Mouse (Mus musculus) forebrain, embryonic 10.5 days (tissue): ENCODE data around the gene Sema4d. TPM values are rescaled to one million over a fixed set of nuclear protein-coding genes. Genes with fewer than 3 reads are reported as not detected.

Experiments
- DNase-seq: peaks from one replicate; pipeline ENCODE4 v3.0.0-alpha.2; 2017; ENCODE audit warnings: low spot score; ENCODE audit errors: extremely low spot score
- H3K27ac ChIP-seq: fragments of 300-500 bp; sonication (generic); 2 replicates; pipeline ENCODE4 v1.5.1; 2016; ENCODE audit warnings: mild to moderate bottlenecking
- H3K27me3 ChIP-seq: fragments of 300-500 bp; sonication (generic); 2 replicates; pipeline ENCODE4 v1.6.1; 2016; ENCODE audit warnings: mild to moderate bottlenecking; ENCODE audit not compliant: poor library complexity, severe bottlenecking
- H3K36me3 ChIP-seq: fragments of 300-500 bp; sonication (generic); replicated peaks from 2 replicates; pipeline ENCODE4 v1.6.1; 2016; ENCODE audit warnings: mild to moderate bottlenecking, moderate library complexity
- H3K4me1 ChIP-seq: fragments of 300-500 bp; sonication (generic); 2 replicates; pipeline ENCODE4 v1.6.1; 2016
- H3K4me3 ChIP-seq: fragments of 300-500 bp; sonication (generic); 2 replicates; pipeline ENCODE4 v1.5.1; 2016; ENCODE audit warnings: mild to moderate bottlenecking, moderate library complexity
- H3K9me3 ChIP-seq: fragments of 300-500 bp; sonication (generic); 2 replicates; pipeline ENCODE4 v1.6.1; 2016; ENCODE audit warnings: mild to moderate bottlenecking, moderate library complexity
- WGBS: fragments of 180-500 bp; shearing (Covaris S2); methylation state at CpG from one replicate; pipeline ENCODE4 v1.1.7; 2016; 5-methylcytosine and 5-hydroxymethylcytosine counted together
- polyA plus RNA-seq: library from polyadenylated mRNA; unstranded; fragments of >200 nt; fragmentation: Nextera tagmentation; extraction: Ambion mirVana; gene quantifications from 2 replicates; pipeline ENCODE4 v1.2.1, GENCODE M21; 2016

Gene Sema4d
- polyA plus RNA-seq, 1 experiment from 2014 or later, result 8.4 TPM

DNA sequence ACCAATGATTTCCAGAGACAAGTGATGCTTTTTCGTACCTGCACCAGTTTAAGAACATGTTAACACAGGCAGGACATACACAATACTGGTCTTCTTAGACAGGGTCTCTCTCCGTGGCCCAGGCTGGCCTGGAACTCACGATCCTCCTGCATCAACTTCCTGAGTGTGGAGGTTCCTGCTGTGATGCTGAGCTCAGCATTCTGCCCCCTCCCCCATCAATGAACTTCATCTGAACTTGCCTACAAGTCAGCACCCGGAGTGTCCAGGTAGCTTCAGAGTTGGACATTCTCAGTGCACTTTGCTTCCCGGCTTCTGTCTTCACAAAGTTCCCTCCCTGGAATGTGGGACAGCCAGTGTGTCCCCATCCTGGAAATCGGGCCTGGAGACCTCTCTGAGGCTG, 69.0 kb downstream of the Sema4d start:
- Histone ChIP-seq H3K9me3 (no peaks in the 10 kb centered on the region), H3K27ac (no peak overlapping the region), H3K36me3 (0 out of 2 replicates have a peak, but pooled peaks cover 4% of the 10 kb centered on the region), H3K4me1 (peaks cover 29% of the 10 kb centered on the region), H3K27me3 (no peaks in the 10 kb centered on the region), H3K4me3 (no peak overlapping the region)
- WGBS, result 88% methylated on average over 6 of the region's 6 CpGs
- DNase-seq, result no peak

DNA sequence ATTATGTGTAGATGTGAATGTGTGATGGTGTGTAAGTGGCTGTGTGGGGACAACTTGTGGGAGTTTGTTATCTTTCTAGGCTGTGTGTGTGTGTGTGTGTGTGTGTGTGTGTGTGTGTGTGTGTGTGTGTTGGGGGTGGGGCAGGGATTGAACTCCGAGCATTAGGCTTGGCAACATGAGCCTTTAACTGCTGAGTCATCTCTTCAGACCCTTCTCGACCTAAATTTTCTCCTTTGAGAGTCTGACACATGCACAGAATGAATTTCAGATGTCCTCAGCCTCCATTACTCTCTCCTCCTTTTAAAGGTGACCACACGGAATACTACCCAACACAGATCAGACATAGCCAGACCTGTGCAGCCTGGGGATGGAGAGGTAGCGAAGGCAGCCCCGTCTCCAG, 70.4 kb downstream of the Sema4d start:
- Histone ChIP-seq H3K27me3 (no peaks in the 10 kb centered on the region), H3K4me1 (peaks cover 14% of the 10 kb centered on the region), H3K4me3 (no peak overlapping the region), H3K27ac (no peak overlapping the region), H3K9me3 (no peaks in the 10 kb centered on the region), H3K36me3 (peaks cover 15% of the 10 kb centered on the region)
- DNase-seq, result no peak
- WGBS, result 83% methylated on average over 5 of the region's 5 CpGs

DNA sequence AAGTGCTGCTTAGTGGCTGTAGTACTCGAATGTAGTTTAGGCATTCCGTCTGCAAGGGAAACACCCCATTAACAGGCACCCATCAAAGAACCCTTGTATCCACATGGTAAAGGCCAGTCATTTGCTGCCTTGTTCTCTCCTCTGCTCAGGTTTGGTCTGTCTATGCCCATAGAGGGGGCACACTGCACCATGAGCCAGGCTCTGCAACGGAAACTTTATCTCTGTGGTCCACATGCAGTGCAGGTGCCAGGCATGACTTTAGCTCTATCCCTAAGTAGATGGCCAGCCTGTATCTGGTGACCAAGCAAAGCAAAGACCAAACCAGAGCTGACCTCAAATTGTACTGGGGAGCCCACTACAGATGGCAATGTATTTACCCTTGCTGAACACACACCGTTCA, 73.0 kb downstream of the Sema4d start:
- 95% methylated on average over 4 of the region's 4 CpGs for WGBS
- H3K4me3 ChIP-seq, result no peak overlapping the region
- DNase-seq, result no peak
- peaks cover 17% of the 10 kb centered on the region for H3K36me3 ChIP-seq
- peaks cover 2% of the 10 kb centered on the region; the same call in 1 of the 2 replicates for H3K4me1 ChIP-seq
- H3K27ac ChIP-seq, result no peak overlapping the region
- H3K9me3 ChIP-seq, result no peaks in the 10 kb centered on the region
- H3K27me3 ChIP-seq, result no peaks in the 10 kb centered on the region

DNA sequence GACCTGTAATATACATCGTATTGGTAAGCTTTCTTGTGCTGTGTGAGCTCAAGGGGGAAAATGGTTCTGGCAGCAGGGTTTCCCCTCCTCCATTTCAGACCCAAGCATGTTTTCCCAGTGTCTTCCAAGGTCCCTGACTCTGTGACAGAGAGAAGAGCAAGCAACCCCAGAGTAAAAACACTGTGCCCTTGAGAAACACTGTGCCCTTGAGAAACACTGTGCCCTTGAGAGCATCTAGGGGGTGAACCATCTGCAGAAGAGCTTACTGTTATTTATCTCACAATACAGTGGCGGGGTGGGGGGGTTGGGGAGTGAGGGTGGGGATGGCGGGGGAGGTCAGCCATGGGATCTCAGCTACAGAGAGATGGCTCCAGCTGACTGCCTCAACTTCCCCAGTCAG, 74.3 kb downstream of the Sema4d start:
- DNase-seq, result no peak
- Histone ChIP-seq H3K36me3 (peaks cover 20% of the 10 kb centered on the region), H3K9me3 (no peaks in the 10 kb centered on the region), H3K27me3 (no peaks in the 10 kb centered on the region), H3K4me3 (no peak overlapping the region), H3K4me1 (no peaks in the 10 kb centered on the region), H3K27ac (no peak overlapping the region)
- WGBS, result 94% methylated on average over 3 of the region's 3 CpGs

DNA sequence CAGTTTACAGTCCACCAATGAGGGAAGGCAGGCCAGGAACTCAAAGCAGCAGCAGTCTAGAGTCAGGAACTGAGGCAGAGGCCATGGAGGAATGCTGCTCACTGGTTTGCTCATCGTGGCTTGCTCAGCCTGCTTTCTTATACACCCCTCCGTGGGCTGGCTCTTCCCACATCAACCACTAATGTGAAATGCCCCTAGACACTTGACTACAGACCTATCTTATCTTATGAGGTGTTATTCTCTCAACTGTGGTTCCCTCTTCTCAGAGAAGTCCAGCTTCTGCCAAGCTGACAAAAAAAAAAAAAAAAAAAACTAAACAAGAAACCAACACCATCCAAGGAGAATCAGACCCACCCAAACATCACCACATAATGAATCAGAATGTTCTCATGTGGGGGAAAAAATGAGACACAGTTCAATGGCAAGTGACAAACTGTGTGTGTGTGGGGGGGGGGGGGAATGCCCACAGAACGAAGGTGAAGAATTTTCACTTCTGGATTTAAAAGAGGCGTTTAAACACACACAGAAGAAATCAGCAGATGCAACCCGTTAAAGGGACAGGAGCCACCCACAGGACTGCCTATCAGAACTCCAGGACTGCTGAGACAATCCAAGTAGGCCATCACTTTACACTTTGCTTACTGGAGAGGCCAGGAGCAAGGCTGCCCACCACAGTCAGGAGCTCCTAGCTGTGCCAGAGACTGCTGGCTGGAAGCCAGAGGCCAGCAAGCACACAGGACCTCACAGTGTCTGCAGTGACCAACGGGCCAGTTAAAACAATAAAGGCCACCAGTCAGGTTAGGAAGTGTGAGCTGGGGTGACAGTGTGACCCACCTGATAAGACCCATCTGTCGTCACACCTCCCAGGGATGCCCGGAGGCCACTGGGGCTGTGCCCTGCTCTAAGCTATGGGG, 76.9 kb downstream of the Sema4d start:
- H3K4me1 ChIP-seq, result no peaks in the 10 kb centered on the region
- peaks cover 22% of the 10 kb centered on the region for H3K36me3 ChIP-seq
- no peak overlapping the region for H3K4me3 ChIP-seq
- no peaks in the 10 kb centered on the region for H3K9me3 ChIP-seq
- H3K27ac ChIP-seq, result no peak overlapping the region
- H3K27me3 ChIP-seq, result no peaks in the 10 kb centered on the region
- DNase-seq, result no peak
- 87% methylated on average over 8 of the region's 8 CpGs for WGBS

DNA sequence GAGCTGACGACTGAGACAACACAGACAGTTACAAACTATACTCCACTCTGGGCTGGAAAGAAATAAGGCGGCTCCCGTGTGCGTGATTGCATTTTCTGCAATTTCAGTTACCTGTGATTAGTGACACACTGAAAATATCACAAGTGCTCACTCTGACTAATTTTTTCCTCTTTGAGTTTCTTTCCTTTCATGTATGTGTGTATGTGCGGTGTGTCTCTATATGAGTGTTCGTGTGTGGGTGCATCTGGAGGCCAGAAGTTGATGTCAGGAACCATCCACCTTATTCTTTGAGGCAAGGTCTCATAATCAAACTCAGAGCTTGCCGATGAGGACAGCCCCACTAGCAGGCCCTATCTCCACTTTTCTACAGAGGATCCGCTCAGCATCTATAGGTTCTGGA, 81.5 kb downstream of the Sema4d start:
- DNase-seq, result no peak
- WGBS, result 96% methylated on average over 8 of the region's 8 CpGs
- Histone ChIP-seq H3K4me3 (no peak overlapping the region), H3K27ac (no peak overlapping the region), H3K9me3 (no peaks in the 10 kb centered on the region), H3K27me3 (no peaks in the 10 kb centered on the region), H3K36me3 (peaks cover 24% of the 10 kb centered on the region), H3K4me1 (no peaks in the 10 kb centered on the region)

DNA sequence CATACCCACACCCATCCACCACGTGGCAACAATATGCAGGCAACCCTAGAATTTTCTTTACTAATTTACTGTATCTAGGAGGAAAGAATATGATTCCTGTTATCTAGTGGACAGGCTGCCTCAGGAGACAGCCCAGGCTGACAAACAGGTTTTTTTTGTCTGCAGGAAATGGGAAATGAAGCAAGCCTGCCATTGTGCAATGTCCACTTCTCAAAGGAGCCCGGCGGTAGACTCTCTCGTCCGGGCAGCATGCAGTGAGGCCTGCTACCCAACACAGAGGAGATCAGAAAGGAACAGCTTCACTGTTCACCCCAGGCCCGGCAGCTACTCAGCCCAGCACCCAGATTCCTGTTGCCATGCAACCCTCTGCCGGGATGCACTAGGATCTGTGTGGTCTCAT, 82.8 kb downstream of the Sema4d start:
- WGBS, result 87% methylated on average over 7 of the region's 7 CpGs
- Histone ChIP-seq H3K4me1 (no peaks in the 10 kb centered on the region), H3K4me3 (no peak overlapping the region), H3K9me3 (no peaks in the 10 kb centered on the region), H3K27ac (no peak overlapping the region), H3K27me3 (no peaks in the 10 kb centered on the region), H3K36me3 (peaks cover 24% of the 10 kb centered on the region)
- DNase-seq, result no peak

DNA sequence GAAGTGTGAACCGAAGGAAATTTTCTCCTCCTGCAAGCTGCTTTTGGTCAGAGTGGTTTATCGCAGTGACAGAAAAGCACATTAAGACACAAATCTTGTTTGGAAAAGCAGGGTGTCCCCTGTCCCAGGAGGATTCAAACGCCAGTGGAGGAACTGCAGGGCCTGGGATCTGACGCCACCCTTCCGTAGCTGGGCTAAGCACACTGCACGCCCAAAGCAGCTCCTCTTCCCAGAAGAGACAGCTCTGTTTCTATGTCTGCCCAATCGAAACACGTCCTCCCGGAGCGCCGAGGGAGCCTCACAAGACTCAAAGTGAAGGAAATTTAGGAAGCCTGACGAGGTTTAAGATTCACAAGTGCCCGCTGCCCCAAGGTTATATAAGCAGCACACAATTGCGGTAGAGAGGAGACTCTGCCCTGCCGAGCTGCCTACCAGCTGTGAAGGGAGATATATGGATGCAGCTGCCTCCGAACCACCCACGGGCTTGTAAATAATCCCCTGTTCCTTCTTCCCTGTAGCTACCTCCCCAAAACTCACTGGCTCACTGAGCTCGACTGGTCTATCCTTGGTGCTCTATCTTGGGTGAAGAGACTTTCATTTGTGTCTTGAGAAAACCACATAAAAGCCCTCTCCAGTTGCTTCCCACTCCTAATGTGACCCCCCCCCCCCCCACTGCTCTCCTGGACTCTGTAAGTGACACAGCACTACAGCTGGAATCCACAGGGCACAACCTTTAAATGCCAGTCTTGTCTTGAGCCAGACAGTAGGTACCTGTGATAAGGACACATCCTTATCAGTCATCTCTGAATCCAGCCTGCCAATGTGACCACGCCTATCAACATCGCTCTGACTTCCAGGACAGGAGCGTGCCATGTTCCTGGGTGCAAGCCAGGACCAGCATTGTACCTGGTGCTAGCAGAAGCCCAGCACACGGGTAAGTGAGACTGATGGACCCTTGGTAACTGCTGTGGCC, 87.4 kb downstream of the Sema4d start:
- Histone ChIP-seq H3K4me1 (no peaks in the 10 kb centered on the region), H3K27ac (no peak overlapping the region), H3K36me3 (peaks cover 36% of the 10 kb centered on the region), H3K4me3 (no peak overlapping the region), H3K27me3 (no peaks in the 10 kb centered on the region), H3K9me3 (no peaks in the 10 kb centered on the region)
- 83% methylated on average over 22 of the region's 22 CpGs for WGBS
- DNase-seq, result no peak

DNA sequence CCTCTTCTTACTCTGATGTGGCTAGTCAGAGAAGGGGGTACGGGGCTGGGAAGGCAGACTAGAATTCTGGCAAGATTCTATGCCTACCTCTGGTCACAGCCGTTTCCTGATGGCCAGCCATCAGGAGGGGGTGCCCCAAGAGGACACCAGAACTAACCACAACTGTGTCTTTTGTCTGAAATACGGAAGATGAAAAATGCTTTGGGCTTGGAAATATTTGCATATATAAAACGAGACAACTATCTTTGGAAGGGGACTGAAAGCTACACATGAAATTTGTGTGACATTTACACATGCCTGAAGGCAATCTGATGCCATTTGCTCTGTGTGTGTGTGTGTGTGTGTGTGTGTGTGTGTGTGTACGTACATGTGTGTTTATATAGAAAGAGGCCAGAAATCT, 89.7 kb downstream of the Sema4d start:
- WGBS, result 92% methylated on average over 5 of the region's 5 CpGs
- peaks cover 27% of the 10 kb centered on the region for H3K36me3 ChIP-seq

DNA sequence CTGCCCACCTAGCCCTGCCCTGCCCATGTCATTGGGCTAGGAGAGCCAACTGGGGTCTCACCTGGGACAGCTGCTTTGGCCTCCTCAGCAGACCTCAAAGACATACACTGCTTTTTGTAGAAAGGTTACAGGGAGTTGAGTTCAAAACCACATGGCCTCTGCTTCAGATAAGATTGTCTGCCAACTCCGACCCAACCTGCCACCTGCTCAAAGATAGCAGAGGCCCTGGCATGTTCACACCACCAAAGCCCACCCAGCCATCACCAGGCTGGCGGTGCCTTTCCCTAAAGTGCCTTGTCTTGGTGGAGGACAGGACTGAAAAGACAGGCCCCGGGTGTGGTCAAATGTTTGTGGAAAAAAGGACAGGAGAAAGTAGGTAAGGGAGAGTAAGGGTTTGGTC, 95.2 kb downstream of the Sema4d start:
- DNase-seq, result no peak
- Histone ChIP-seq H3K9me3 (no peaks in the 10 kb centered on the region), H3K4me3 (no peak overlapping the region), H3K4me1 (no peaks in the 10 kb centered on the region), H3K27me3 (no peaks in the 10 kb centered on the region), H3K27ac (no peak overlapping the region), H3K36me3 (peaks cover 22% of the 10 kb centered on the region)
- WGBS, result 89% methylated on average over 3 of the region's 3 CpGs

More for the DNA sequence above, 89.7 kb downstream of the Sema4d start:
- Histone ChIP-seq H3K9me3 (no peaks in the 10 kb centered on the region), H3K27ac (no peak overlapping the region), H3K27me3 (no peaks in the 10 kb centered on the region), H3K4me3 (no peak overlapping the region), H3K4me1 (no peaks in the 10 kb centered on the region)
- DNase-seq, result no peak

DNA sequence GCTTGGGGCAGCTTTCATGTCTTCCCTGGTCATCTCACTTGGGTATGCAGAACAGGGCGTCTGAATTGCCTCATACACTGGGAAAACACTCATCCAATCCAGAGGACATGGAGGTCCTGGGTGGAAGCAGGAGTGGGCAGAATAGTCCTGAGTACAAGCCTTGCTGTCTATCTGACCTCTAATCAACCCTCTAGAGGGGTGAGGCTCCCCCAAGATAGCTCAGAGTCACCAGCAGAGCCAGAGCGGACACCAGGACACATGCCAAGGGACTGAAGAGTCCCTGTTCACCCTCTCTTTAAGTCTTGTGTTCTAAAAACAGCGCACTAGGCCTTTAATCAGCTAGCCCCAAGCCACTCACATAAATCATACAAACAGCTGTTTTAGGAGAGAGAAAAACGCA, 95.7 kb downstream of the Sema4d start:
- 79% methylated on average over 4 of the region's 4 CpGs for WGBS
- DNase-seq, result no peak
- Histone ChIP-seq H3K4me3 (no peak overlapping the region), H3K4me1 (no peaks in the 10 kb centered on the region), H3K27me3 (no peaks in the 10 kb centered on the region), H3K9me3 (no peaks in the 10 kb centered on the region), H3K36me3 (peaks cover 18% of the 10 kb centered on the region), H3K27ac (no peak overlapping the region)

DNA sequence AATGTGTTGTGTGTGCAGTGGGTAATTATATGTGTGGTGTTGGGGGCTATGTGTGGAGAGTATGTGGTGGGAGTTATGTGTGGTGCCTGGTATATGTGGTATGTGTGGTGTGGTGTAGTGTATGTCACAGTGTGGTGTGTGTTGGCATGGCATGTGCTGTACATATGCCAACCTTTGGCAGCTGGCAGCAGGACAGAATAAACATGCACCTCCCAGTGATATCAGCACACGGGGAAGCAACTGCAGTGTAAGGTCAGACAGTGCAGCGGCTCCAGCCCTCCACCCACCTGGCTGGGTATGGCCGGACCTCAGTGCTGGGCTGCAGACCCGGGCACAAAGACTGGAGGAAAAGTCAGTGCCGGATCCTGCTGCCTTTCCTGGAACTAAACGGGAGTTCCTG, 96.1 kb downstream of the Sema4d start:
- H3K27ac ChIP-seq, result no peak overlapping the region
- WGBS, result 88% methylated on average over 6 of the region's 6 CpGs
- H3K4me3 ChIP-seq, result no peak overlapping the region

DNA sequence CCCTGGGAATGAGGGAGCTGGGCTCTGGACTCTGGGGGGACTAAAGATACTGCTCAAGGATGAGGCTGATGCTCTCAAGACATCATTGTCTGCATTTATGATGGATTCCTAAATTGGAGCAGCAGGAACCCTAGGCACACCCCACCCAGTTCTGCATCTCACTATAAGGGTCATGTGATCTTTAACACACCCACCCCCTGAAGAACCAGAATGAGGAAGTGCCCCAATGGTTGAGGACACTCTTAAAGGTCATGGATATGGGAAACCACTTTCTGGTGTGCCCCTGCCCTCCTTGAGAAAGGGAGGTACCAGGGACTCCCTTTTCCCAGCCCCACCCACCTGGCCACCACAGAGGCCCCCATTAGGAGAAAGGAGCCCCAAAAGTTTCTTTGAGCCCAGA, 97.1 kb downstream of the Sema4d start:
- Histone ChIP-seq H3K4me1 (no peaks in the 10 kb centered on the region), H3K27ac (no peak overlapping the region), H3K4me3 (no peak overlapping the region), H3K9me3 (no peaks in the 10 kb centered on the region), H3K27me3 (no peaks in the 10 kb centered on the region), H3K36me3 (peaks cover 11% of the 10 kb centered on the region)
- no peak for DNase-seq

More for the DNA sequence above, 96.1 kb downstream of the Sema4d start:
- DNase-seq, result no peak
- H3K27me3 ChIP-seq, result no peaks in the 10 kb centered on the region
- no peaks in the 10 kb centered on the region for H3K4me1 ChIP-seq
- H3K9me3 ChIP-seq, result no peaks in the 10 kb centered on the region
- peaks cover 14% of the 10 kb centered on the region for H3K36me3 ChIP-seq
